Mouse (Mus musculus) layer of hippocampus, adult 8-10 months (tissue): ENCODE data around the gene Tnfaip8l3. TPM values are rescaled to one million over a fixed set of nuclear protein-coding genes. Genes with fewer than 3 reads are reported as not detected.
"Not testable (repeated sequence)": the region's sequence is repeated elsewhere in the genome, so short reads cannot be mapped to it uniquely, and the experiment has no call there.

Source experiments
- DNase-seq, 2 experiments: peaks; one replicate each; pipeline ENCODE4 v3.0.0; 2022; ENCODE audit warnings: low spot score in 2 of 2
- total RNA-seq, 4 experiments: library from RNA; stranded (reverse); gene quantifications; 2 replicates each; pipeline ENCODE4 v1.2.4; 2022

The Tnfaip8l3 gene
- 10 to 100 TPM; 23.4 to 34.7 (median 26.4) TPM for total RNA-seq

GRCm38 (mm10) chr9:54068032-54068649 is at the start of gene Tnfaip8l3:
Gene Tnfaip8l3, minus strand, starts transcription at chr9:54068388.
- no peak for DNase-seq

GRCm38 (mm10) chr9:54112726-54113125 is 44.5 kb upstream of the Tnfaip8l3 start:
- DNase-seq = no peak

DNA sequence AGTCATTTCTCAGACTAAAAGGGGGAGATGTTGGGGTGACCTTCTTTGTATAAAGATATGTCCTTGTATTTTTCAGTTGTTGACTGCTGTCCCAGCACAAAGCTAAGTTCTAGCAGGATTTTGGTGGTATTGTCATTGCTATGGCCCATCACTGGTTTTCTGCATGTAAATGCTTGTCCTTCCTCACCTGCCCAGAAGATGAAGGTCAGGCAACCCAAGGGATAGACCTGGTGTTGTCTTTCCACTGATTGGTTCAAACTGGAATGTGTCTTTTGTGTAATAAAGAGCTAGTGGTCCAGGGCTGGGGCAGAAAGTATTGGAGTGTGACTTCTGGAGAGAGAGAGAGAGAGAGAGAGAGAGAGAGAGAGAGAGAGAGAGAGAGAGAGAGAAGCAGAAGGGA is 30.4 kb upstream of the Tnfaip8l3 start:
- DNase-seq = no peak

DNA sequence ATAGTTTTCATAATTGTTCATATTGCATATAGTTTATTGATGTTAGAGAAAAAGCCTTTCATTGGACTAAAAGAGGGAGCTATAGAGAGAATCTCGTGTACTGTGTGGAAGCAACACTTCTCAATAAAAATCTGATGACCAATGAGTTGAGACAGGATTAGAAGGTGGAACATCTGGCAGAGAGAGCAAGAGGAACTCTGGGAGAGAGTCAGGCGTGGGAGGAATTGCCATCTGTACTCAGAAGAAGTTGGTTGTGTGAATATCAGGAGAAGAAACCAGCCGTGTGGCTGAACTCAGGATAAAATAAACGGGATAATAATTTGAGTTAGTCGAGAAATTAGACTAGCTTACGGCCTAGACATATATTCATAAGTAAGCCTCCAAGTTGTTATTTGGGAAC is 28.9 kb upstream of the Tnfaip8l3 start:
- DNase-seq = peak in 1 of 2 experiments; percentile 21

DNA sequence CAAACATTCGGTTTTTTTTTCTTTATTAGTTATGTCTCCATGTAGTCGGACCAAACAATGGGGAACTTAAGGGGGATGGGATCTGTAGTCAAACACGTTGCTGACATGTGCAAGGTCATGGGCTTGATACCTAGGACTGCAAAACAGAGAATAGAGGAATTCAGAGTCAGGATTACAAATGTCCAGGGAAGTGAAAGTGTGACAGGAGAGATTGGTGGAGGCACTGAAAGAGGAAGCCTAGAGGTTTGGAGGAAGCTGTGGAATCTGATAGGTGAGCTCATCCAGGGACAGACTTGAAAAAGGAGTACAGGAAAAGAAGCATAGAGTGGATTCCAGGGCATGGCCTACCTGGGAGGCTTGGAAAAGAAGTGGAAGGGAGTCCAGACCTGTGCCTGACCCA is 16.1 kb upstream of the Tnfaip8l3 start:
- DNase-seq = no peak

DNA sequence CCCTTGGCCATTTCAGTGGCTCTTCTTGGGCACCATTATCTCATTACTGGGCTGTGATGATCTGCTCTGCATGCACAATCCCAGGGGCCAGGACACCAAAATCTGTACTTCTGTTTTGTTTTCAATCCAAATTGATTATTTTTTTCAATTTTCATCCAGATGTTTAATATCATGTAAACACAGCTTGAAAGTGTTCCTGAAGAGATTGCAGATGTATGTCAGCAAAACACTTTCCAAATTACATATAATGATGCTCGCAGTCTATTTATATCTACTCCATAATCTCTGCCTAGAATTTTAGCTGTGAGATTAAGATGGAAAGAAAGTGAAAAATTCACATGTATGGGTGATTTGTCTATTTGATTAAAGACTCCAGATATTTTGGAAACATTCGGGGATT is 9.6 kb upstream of the Tnfaip8l3 start:
- no peak for DNase-seq

DNA sequence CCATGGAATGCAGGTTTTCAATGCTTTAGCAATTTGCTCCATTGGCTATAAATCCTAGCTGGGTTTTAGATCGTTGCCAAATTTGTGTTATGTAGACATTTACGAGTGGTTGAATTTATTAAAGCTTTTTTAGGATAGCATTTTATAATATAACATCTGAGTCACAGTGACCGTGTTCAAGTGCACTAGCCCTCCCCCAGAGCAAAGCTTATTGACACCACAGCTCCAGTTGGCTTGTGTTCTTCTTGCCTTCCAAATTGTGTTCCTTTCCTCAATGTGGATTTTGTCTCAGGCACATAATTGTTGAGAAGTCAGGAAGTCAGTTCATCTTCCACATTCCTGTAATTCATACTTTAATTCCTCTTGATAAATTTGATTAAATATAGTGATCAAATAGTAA is 6.7 kb upstream of the Tnfaip8l3 start:
- no peak for DNase-seq

DNA sequence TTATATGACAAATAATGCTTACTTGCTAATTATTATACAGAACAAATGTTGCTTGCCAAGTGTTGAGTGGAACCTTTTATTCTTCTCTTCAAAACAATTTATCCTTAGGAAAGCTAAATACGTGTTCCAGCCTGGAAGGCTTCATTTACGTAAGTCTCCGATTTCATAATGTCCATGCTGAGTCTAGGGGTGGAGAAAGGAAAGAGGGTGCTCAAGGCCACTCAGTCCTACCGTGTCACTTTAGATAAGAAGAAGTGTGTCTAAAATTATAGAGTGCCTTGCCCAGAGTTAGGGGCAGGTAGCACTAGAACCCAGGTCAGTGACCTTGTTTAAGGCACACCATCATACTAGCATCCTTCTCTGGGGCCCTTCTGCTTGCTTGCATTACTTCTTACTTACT is 5.5 kb upstream of the Tnfaip8l3 start:
- DNase-seq = no peak

DNA sequence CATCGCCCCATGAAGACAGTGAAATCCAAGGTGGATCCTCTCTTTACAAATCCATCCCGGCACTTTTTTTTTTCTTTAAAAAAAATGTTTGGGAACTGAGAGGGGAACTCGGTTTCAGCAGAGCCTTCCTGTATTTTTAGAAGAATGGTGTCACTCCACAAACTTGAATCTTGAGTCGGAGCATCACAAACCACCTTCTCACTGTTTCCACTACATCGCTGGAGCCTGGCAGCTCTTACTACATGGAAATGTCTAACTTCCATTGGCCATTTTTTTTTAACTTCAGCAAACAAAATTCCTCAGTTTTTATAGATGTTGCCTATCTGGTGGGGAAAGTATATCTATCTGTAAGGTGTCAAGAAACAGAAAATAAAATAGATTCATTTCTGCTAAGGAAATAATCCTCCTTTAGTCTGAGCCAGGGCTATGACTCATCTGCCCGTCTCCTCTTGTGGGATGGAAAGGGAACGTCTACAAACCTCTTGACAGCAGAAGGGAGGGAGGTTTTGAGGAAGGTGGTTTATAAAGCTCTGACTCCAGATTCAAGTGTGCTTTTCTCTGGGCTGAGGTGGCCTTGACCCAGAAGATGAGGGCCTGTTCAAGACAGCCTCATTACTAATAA is 3.4 kb upstream of the Tnfaip8l3 start:
- DNase-seq = no peak

DNA sequence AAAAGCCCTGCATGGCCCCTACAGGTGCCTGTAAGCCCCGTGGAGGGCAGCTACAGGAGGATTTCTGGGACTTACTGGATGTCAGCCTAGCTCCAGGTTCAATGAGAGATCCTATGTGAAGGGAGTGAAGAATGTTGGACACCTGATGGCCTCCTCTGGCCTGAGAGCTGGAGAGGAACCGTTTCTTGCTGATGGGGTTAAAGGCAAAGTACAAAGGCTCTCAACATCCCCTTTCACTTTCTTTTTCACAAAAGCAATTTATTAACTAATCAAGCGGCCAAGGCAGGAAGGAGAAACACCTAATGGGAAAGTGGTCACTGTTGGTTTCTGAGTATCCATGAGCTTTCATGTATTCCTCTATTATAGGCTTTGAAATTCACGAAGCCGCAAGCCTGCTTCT is 1.0 kb upstream of the Tnfaip8l3 start:
- DNase-seq = no peak

DNA sequence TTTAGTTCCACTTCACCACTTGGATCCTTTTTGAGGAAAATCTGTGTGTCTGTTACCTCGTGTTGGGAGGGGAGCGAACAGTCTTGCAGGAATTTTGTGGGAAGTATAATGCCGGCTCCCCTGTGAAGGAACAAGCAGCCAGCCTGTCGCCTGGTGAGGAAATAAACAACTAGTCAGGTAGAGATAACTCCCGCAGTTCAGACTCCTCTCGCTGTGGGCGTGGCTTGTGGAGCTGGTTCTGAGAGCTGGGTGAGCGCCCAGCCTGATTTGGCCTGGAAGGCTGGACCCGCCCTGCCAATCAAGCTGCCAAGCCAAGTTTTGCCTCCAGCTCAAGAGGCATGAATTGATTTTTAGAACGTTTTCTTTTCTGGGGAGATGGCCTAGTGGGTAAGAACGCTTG is 589 bp upstream of the Tnfaip8l3 start:
- DNase-seq = peak; percentile 40 to 72

DNA sequence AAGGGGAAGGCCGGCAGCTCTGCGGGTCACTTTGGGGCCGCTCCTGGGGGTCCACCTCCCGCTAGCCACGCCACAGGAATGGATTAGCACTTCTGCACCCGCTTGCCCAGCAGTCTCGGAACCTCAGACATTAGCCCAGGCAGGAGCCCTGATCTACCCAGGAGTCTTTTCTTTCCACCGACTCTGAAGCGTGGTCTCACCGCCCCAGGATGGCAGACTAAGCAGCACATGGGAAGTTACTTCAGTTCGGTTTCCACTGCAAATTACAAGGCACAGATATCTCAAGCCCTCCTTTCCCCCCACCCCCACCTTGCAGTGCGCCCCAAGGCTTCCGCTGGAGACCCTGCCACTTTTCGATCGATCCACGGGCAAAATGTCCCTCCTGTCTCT is 551 bp downstream of the Tnfaip8l3 start:
- no peak for DNase-seq

- DNase-seq = no peak
Observed at GRCm38 (mm10) chr9:54064836-54065235, 3.4 kb downstream of the Tnfaip8l3 start.

- no peak for DNase-seq
Observed at GRCm38 (mm10) chr9:54063655-54064054, 4.5 kb downstream of the Tnfaip8l3 start.

DNA sequence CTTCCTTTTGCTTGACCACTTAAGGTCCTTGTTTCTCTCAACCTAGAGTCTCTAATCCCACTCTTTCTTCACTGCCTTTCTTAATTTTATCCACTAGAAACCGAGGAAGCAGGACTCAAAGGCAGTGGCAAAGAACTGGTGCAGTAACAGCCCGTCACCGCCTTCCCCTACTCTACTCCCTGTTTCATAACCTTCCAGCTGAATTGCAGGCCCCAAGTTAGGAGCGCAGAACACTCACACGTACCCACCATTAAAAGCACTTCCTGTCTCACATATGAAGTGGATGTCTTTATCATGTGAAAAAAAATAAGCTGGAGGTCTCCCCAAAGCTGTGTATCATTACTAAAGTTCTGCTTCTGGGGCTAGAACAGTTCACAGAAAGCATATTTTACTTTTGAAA is 6.5 kb downstream of the Tnfaip8l3 start:
- no peak for DNase-seq

DNA sequence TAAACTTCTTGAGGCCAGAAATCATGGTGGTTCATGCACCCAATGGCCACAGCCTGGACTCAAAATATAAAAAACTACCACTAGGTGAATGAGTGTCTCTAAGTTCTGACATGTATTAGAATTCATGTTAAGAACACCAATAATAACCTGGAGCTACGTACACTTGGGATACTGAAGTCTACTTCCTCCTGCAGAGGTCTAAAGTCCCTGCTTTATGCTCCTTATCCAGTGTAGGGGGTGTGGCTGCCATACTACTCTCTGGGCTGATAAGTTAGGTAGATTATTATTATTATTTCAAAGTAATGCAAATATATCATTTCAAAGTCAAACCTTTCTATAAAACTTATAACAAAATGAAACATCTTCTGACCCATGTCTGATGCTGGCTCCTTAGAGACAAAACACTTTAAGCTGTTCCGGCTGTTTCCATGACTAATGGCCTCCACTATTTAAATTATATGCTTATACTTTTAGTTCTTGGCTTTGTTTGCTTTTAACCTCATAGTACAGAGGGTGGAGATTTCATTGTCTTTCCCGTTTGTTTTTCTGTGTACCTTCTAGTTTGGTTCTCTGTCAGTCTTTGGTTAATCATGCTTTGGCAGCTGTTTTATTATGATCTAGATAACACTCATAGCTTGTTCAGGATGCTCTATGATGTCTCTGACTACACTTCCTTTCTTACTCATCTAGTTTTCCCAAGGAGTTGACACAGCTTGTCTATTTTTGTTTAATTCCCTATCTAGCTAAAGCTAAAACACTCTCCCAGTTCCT is 16.7 kb downstream of the Tnfaip8l3 start:
- no peak for DNase-seq

GRCm38 (mm10) chr9:54048978-54049377 is 19.2 kb downstream of the Tnfaip8l3 start:
- DNase-seq = no peak

DNA sequence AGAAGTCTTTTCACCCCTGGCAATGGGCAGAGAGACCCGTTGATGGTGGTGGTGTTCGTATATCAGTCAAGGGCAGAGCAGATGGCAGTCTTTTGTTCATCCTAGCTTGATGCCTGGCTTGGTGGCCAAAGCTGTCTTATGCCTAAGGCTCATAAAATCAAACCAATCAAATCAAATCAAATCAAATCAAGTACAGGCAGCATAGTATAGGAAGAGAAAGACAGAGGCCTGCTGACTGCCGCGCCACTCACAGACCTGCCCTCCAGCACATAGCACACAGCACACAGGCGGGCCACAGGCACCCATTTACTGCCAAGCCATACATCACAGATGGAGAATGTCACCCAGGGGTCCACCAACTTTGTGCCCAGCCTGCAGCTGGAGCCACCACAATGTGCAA is 25.1 kb downstream of the Tnfaip8l3 start:
- no peak for DNase-seq

DNA sequence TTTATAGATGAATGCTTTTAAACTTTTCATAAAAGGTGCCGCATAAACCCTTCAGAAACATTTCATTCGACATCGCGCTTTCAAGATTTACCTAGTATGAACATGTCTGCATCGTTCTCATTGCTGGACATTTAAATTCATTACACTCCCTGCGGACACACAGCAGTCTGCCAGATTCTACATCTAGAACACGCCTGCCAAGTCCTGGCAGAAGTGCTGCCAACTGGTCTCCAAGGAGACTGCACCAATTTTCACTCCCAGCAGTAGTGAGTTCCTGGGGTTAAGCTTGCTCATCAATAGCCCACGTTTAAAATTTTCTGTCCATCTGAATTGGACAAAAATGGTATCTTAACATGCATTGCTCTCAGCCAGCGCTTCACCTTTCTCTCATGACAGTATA is 30.5 kb downstream of the Tnfaip8l3 start:
- DNase-seq = peak; percentile 25 to 66

- no peak for DNase-seq
Observed at GRCm38 (mm10) chr9:54034691-54035090, 33.5 kb downstream of the Tnfaip8l3 start.

GRCm38 (mm10) chr9:54022795-54023194 is 45.4 kb downstream of the Tnfaip8l3 start:
- no peak for DNase-seq

DNA sequence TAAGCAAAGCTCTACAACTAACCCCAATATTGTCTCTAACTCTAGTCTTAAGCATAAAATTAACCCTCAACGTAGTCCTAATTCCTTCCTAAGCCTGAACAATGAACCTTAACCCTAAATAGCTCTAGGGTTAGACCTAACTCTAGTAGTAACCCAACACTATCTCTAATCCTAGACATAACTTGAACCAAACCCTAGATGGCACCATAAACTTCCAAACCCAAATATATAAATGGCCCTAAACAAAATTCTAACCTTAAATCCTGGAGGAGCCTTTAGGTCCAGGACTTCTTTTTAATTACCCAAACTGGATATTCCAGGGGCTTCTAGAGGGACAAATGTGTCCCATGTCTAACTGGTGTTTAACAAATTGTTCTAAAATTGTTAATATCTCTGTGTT is 73.7 kb downstream of the Tnfaip8l3 start:
- DNase-seq = no peak

GRCm38 (mm10) chr9:53992567-53992966 is 75.6 kb downstream of the Tnfaip8l3 start:
- not testable (repeated sequence) for DNase-seq
